Mouse (Mus musculus) heart, embryonic 14.5 days (tissue): ENCODE measurements around the gene Arhgap6. TPM values are rescaled to one million over a fixed set of nuclear protein-coding genes. Genes with fewer than 3 reads are reported as not detected.

ENCODE experiments used
- polyA plus RNA-seq: library from polyadenylated mRNA; unstranded; fragments of >200 nt; fragmentation: Nextera tagmentation; extraction: Ambion mirVana; gene quantifications from 2 replicates; pipeline ENCODE4 v1.2.1, GENCODE M21; 2014

Gene Arhgap6
- polyA plus RNA-seq, 1 experiment from 2014 or later = 7.2 TPM

Other genes starting within 250 kb of the Arhgap6 start
- not detected in 2 replicates for gene Frmpd4, start 217.9 kb upstream of the Arhgap6 start, polyA plus RNA-seq
- 43.7 and 43.8 TPM in 2 replicates for gene Msl3, start 121.2 kb upstream of the Arhgap6 start, polyA plus RNA-seq